Mouse (Mus musculus): ENCODE measurements around the gene Defb45. TPM values are rescaled to one million over a fixed set of nuclear protein-coding genes. Genes with fewer than 3 reads are reported as not detected.

The Defb45 gene
- polyA plus RNA-seq, 1 experiment from 2014 or later: not detected

DNA sequence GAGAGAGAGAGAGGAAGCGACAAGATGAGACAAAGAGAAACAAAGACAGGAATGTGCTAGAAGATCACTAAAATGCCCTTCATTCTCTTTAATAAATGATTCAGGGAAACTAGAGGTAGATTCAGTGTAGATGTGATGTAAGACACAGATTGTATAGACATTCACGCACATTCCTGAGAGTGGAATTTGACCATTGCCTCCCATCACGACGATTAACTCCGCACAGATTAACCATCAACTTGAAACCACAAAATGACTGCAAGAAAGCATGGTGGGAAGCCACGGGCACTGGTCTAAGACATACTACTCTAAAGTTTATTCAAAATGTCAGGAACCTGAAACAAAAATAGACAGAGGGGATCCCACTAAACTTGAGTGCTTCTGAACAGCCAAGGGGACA, 28.9 kb downstream of the Defb45 start:
- no peaks in the 10 kb centered on the region for H3K36me3 ChIP-seq
- DNase-seq: no peak
- H3K4me3 ChIP-seq (replicated peaks): no peak overlapping the region
- no peaks in the 10 kb centered on the region for H3K27me3 ChIP-seq
- H3K9me3 ChIP-seq (replicated peaks): no peaks in the 10 kb centered on the region
- WGBS (ENCODE audit: insufficient replicate concordance): 45% methylated on average over 6 of the region's 6 CpGs
- H3K4me1 ChIP-seq (replicated peaks): no peaks in the 10 kb centered on the region
- no peak overlapping the region for H3K27ac ChIP-seq
- H3K9ac ChIP-seq: no peak overlapping the region
- no peak overlapping the region for H3K4me2 ChIP-seq
- no peak for ATAC-seq (ENCODE audit: low read depth)

DNA sequence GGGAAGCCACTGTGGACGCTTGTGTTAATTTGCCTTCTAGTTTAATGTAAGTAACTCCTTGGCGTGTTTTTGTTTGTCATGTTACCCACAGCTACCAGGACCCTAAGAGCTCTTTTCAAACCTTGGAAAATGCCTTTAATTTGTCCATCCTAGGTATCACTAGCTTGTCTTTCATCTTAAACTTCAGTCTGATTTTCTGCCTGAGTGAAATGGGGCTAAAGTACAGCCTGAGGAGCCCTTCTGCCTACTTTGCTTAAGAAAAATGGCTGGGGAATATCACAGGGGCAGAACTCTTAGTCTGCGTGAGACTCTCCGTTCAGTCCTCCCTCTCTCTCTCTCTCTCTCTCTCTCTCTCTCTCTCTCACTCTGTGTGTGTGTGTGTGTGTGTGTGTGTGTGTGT, 29.3 kb downstream of the Defb45 start:
- Histone ChIP-seq H3K27ac (no peak overlapping the region), H3K36me3 (no peaks in the 10 kb centered on the region), H3K27me3 (no peaks in the 10 kb centered on the region), H3K9ac (no peak overlapping the region), H3K4me3 (replicated peaks) (no peak overlapping the region), H3K4me2 (no peak overlapping the region), H3K9me3 (replicated peaks) (no peaks in the 10 kb centered on the region), H3K4me1 (replicated peaks) (no peaks in the 10 kb centered on the region)
- WGBS (ENCODE audit: insufficient replicate concordance): 60% methylated on average over 4 of the region's 4 CpGs
- no peak for ATAC-seq (ENCODE audit: low read depth)
- DNase-seq: no peak

DNA sequence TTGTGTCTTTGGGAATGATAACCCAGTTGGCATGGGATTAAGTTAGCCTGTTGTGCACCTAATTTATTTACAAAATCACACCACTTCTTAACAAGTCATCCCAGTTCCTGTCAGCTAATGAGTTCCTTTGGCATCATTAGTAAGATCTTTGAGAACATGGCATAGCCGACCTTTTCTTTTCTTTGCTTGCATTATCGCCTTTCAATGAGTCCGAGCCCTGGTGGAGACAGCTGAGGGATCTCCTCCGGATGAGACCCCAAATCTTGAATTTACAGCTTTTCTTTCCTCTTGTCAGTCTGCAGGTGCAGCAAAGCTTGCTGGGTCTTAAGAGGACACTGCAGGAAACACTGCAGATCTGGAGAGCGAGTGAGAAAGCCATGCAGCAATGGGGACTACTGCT, 30.2 kb downstream of the Defb45 start, which contains the start of gene Gm17416:
Gene Gm17416, plus strand, starts transcription at position 301 of the 400 bp plus-strand sequence.
- Histone ChIP-seq H3K4me3 (replicated peaks) (no peak within 1 kb of the TSS), H3K4me2 (no peak within 1 kb of the TSS), H3K27ac (no peak within 1 kb of the TSS), H3K36me3 (no peaks in the 10 kb centered on the region), H3K4me1 (replicated peaks) (no peaks in the 10 kb centered on the region), H3K9me3 (replicated peaks) (no peaks in the 10 kb centered on the region), H3K27me3 (no peaks in the 10 kb centered on the region), H3K9ac (no peak within 1 kb of the TSS)
- no peak for ATAC-seq (ENCODE audit: low read depth)
- 70% methylated on average over 5 of the region's 5 CpGs for WGBS (ENCODE audit: insufficient replicate concordance)
- DNase-seq: no peak

GRCm38 (mm10) chr2:152556655-152557054, 42.5 kb downstream of the Defb45 start:
- Histone ChIP-seq H3K9me3 (replicated peaks) (no peaks in the 10 kb centered on the region), H3K4me2 (no peak overlapping the region), H3K4me3 (replicated peaks) (no peak overlapping the region), H3K27ac (no peak overlapping the region), H3K27me3 (0 out of 2 replicates have a peak, but pooled peaks cover 3% of the 10 kb centered on the region), H3K9ac (no peak overlapping the region), H3K36me3 (no peaks in the 10 kb centered on the region), H3K4me1 (replicated peaks) (no peaks in the 10 kb centered on the region)
- DNase-seq (no peak), ATAC-seq (ENCODE audit: low read depth) (no peak)
- 60% methylated on average over 7 of the region's 7 CpGs for WGBS (ENCODE audit: insufficient replicate concordance)

DNA sequence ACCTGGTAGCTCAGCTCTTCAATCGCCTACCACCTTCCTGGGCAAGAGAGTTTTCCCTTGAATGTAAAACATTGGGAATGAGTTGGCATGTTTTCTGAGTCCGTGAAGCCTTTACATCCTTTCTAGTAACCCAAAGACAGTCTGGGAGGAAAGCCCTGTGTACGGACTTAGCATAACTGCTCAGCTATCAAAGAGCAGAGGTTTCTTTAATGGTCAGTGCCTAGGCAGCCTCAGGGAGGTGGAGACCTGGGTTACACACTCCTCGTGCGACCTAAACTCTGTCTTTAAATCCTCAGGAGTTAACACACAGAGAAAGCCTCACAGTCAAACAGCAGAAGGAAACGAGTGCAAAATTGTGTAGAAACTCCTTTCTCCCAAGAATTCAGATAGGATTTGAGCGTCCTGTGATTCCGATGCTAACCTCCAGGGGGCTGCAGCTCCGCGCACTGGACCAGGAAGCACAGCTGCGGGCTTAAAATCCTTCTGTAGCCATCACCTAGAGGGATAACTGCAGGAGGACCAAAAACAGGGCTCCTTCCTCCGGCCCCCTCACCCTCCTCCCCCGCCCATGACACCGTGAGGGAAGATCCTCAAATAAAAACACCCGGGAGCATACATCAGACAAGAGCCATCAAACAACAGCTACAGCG, 45.3 kb downstream of the Defb45 start:
- H3K36me3 ChIP-seq: no peaks in the 10 kb centered on the region
- ATAC-seq (ENCODE audit: low read depth) (no peak), DNase-seq (peak; percentile 3)
- H3K4me3 ChIP-seq (replicated peaks): no peak overlapping the region
- H3K9ac ChIP-seq: no peak overlapping the region
- WGBS (ENCODE audit: insufficient replicate concordance): 13% methylated on average over 16 of the region's 16 CpGs
- H3K4me2 ChIP-seq: no peak overlapping the region
- H3K27ac ChIP-seq: no peak overlapping the region
- H3K9me3 ChIP-seq (replicated peaks): no peaks in the 10 kb centered on the region
- H3K4me1 ChIP-seq (replicated peaks): no peaks in the 10 kb centered on the region
- 0 out of 2 replicates have a peak, but pooled peaks cover 3% of the 10 kb centered on the region for H3K27me3 ChIP-seq

DNA sequence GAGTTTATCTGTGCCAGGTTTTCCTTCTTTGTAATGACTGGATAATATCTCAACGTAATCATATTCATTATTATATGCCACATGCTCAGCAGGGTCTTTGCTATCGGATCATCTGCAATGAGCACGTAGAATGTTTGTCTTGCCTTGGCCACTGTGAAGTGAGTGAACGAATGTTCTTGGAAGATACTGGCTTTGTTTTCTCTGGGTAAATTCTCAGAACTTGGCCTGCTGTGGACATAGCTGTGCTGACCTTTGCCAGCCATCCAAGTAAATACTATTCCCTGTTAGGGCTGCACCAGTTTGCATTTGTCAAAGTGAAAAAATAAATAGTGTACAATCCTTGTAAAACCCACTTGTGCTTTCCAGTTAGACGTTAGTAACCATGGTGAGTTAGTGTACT, 51.1 kb downstream of the Defb45 start:
- Histone ChIP-seq H3K36me3 (no peaks in the 10 kb centered on the region), H3K27ac (no peak overlapping the region), H3K4me1 (replicated peaks) (no peaks in the 10 kb centered on the region), H3K4me2 (no peak overlapping the region), H3K27me3 (0 out of 2 replicates have a peak, but pooled peaks cover 3% of the 10 kb centered on the region), H3K9me3 (replicated peaks) (no peaks in the 10 kb centered on the region), H3K4me3 (replicated peaks) (no peak overlapping the region), H3K9ac (no peak overlapping the region)
- no peak for DNase-seq
- no peak for ATAC-seq (ENCODE audit: low read depth)
- WGBS (ENCODE audit: insufficient replicate concordance): 58% methylated on average over 5 of the region's 5 CpGs

DNA sequence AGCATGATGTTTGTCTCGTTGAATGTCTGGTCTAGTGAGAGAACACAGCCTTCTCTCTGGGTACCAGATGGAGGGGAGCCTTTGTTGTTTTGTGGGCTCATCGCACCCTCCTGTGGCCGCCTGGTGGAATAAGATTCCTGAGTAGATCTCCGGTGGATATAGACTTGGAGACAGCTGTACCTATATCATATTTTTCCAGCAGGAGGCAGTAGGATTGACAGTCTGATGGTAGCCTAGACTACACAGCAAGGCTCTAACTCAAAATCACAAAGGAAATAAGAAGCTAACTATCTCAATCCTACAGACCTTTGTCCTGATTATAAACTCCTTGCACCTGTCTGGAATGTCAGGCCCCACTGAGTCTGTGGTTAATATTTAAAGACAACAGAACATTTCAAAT, 54.5 kb downstream of the Defb45 start:
- H3K27ac ChIP-seq: no peak overlapping the region
- no peaks in the 10 kb centered on the region for H3K9me3 ChIP-seq (replicated peaks)
- DNase-seq (no peak), ATAC-seq (ENCODE audit: low read depth) (no peak)
- no peaks in the 10 kb centered on the region for H3K4me1 ChIP-seq (replicated peaks)
- H3K4me3 ChIP-seq (replicated peaks): no peak overlapping the region
- H3K9ac ChIP-seq: no peak overlapping the region
- 30% methylated on average over 4 of the region's 4 CpGs for WGBS (ENCODE audit: insufficient replicate concordance)
- no peaks in the 10 kb centered on the region for H3K36me3 ChIP-seq
- no peak overlapping the region for H3K4me2 ChIP-seq
- no peaks in the 10 kb centered on the region for H3K27me3 ChIP-seq

GRCm38 (mm10) chr2:152543478-152543877, 55.7 kb downstream of the Defb45 start:
- Histone ChIP-seq H3K36me3 (no peaks in the 10 kb centered on the region), H3K9me3 (replicated peaks) (no peaks in the 10 kb centered on the region), H3K4me1 (replicated peaks) (no peaks in the 10 kb centered on the region), H3K9ac (no peak overlapping the region), H3K27me3 (no peaks in the 10 kb centered on the region), H3K27ac (no peak overlapping the region), H3K4me3 (replicated peaks) (no peak overlapping the region), H3K4me2 (no peak overlapping the region)
- no peak for DNase-seq
- no peak for ATAC-seq (ENCODE audit: low read depth)
- WGBS (ENCODE audit: insufficient replicate concordance): 66% methylated on average over 4 of the region's 4 CpGs

Other genes starting within 250 kb of the Defb45 start
- 0.07 TPM in 1 of 2 replicates, not detected in the other for gene Nrsn2, start 222.8 kb downstream of the Defb45 start, polyA plus RNA-seq (2015; fragmentation: Nextera tagmentation; extraction: Ambion mirVana)
- gene Sox12, start 201.3 kb downstream of the Defb45 start, polyA plus RNA-seq (2015; fragmentation: Nextera tagmentation; extraction: Ambion mirVana): 1.6 TPM in 2 replicates
- gene Zcchc3, start 184.4 kb downstream of the Defb45 start, polyA plus RNA-seq (2015; fragmentation: Nextera tagmentation; extraction: Ambion mirVana): 14.0 and 16.2 TPM in 2 replicates
- gene 6820408C15Rik, start 183.8 kb downstream of the Defb45 start, polyA plus RNA-seq (2015; fragmentation: Nextera tagmentation; extraction: Ambion mirVana): 0.21 and 0.27 TPM in 2 replicates
- not detected in 2 replicates for gene Defb23, start 134.8 kb downstream of the Defb45 start, polyA plus RNA-seq (2015; fragmentation: Nextera tagmentation; extraction: Ambion mirVana)
- not detected in 2 replicates for gene Defb20, start 122.3 kb downstream of the Defb45 start, polyA plus RNA-seq (2015; fragmentation: Nextera tagmentation; extraction: Ambion mirVana)
- gene Defb22, start 109.3 kb downstream of the Defb45 start, polyA plus RNA-seq (2015; fragmentation: Nextera tagmentation; extraction: Ambion mirVana): not detected in 2 replicates
- gene Defb26, start 87.7 kb downstream of the Defb45 start, polyA plus RNA-seq (2015; fragmentation: Nextera tagmentation; extraction: Ambion mirVana): not detected in 2 replicates
- not detected in 2 replicates for gene Defb28, start 81.1 kb downstream of the Defb45 start, polyA plus RNA-seq (2015; fragmentation: Nextera tagmentation; extraction: Ambion mirVana)
- gene Defb29, start 59.3 kb downstream of the Defb45 start, polyA plus RNA-seq (2015; fragmentation: Nextera tagmentation; extraction: Ambion mirVana): not detected in 2 replicates
- not detected in 2 replicates for gene Gm17416, start 30.1 kb downstream of the Defb45 start, polyA plus RNA-seq (2015; fragmentation: Nextera tagmentation; extraction: Ambion mirVana)
- gene Defb21, start 26.7 kb downstream of the Defb45 start, polyA plus RNA-seq (2015; fragmentation: Nextera tagmentation; extraction: Ambion mirVana): not detected in 2 replicates
- not detected in 2 replicates for gene Defb19, start 19.1 kb downstream of the Defb45 start, polyA plus RNA-seq (2015; fragmentation: Nextera tagmentation; extraction: Ambion mirVana)
- gene Defb36, start 4.9 kb upstream of the Defb45 start, polyA plus RNA-seq (2015; fragmentation: Nextera tagmentation; extraction: Ambion mirVana): not detected in 2 replicates
- gene Defb25, start 23.7 kb upstream of the Defb45 start, polyA plus RNA-seq (2015; fragmentation: Nextera tagmentation; extraction: Ambion mirVana): not detected in 2 replicates
- gene Rem1, start 27.6 kb upstream of the Defb45 start, polyA plus RNA-seq (2015; fragmentation: Nextera tagmentation; extraction: Ambion mirVana): 0.89 and 0.95 TPM in 2 replicates
- 49.0 and 52.9 TPM in 2 replicates for gene H13, start 70.1 kb upstream of the Defb45 start, polyA plus RNA-seq (2015; fragmentation: Nextera tagmentation; extraction: Ambion mirVana)
- gene Mcts2, start 87.6 kb upstream of the Defb45 start, polyA plus RNA-seq (2015; fragmentation: Nextera tagmentation; extraction: Ambion mirVana): 23.6 and 23.8 TPM in 2 replicates
- gene Id1, start 136.9 kb upstream of the Defb45 start, polyA plus RNA-seq (2015; fragmentation: Nextera tagmentation; extraction: Ambion mirVana): 20.9 and 23.2 TPM in 2 replicates
- 1.1 and 1.2 TPM in 2 replicates for gene Cox4i2, start 154.8 kb upstream of the Defb45 start, polyA plus RNA-seq (2015; fragmentation: Nextera tagmentation; extraction: Ambion mirVana)
- 148 and 164 TPM in 2 replicates for gene Bcl2l1, start 232.3 kb upstream of the Defb45 start, polyA plus RNA-seq (2015; fragmentation: Nextera tagmentation; extraction: Ambion mirVana)
- 59.8 and 79.4 TPM in 2 replicates for gene Tpx2, start 248.6 kb upstream of the Defb45 start, polyA plus RNA-seq (2015; fragmentation: Nextera tagmentation; extraction: Ambion mirVana)

Measured in liver, embryonic 13.5 days (tissue).